Mouse (Mus musculus): ENCODE results near the gene Wdr63.

DNA sequence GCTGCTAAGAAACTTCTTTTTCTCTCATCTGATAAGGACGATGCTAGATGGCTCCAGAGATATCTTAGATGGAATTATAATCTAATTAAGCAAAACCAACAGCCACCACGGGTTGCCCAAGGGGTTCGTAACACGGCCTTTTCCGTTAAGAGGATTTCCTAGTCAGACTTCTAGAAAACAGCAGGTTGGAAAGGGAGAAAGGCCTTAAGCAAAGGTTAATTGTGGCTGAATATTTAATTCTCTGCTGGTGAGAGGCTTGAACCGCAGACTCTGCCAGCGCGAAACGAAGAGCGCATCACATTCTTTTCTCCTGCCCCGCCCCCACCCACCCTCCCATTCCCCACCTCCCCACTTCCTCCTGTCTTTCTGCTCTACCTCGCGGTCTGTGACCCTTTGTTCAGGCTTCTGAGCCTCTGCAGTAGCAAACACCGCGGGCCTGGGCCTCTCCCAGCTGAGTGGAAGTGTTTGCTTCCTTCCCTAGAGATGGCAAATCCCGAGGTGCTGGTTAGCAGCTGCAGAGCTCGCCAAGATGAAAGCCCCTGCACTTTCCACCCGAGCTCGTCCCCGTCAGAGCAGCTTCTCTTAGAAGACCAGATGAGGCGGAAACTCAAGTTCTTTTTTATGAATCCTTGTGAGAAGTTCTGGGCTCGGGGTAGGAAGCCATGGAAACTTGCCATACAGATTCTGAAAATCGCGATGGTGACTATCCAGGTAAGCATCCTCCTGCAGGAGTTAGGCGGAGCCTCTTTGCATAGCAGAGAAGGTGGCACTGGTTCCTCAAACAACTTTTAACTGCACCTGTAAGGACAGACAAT lies 13.6 kb upstream of the Wdr63 start:
- TF ChIP-seq CTCF (IDR thresholded peaks at IDR 0.05; ENCODE audit: low read depth, low read length): no peak
- no peak for TF ChIP-seq POLR2A (IDR thresholded peaks at IDR 0.05; ENCODE audit: extremely low read depth, insufficient read depth, low read length)

Measured in liver, adult 2 months (tissue).